ENCODE assay signal across 18 mouse cellular contexts in genomic region chr4:136666002-136666401, GRCm38 (mm10). TPM values are rescaled to one million over a fixed set of nuclear protein-coding genes. Genes with fewer than 3 reads are reported as not detected.
DNase-seq lines count a peak whose midpoint lies in the region; ATAC-seq and TF ChIP-seq lines count a peak whose summit lies in the region.
"Had no signal": no experiment of that assay in that cellular context is flagged by ENCODE, and none has a peak within 500 bp of the region (broad histone marks: within the 10 kb centered on the region; RNA-seq: fewer than 3 reads in every experiment).

No protein-coding gene starts in this region.

- H3K4me1 ChIP-seq in liver, embryonic 14.5 days (replicated peaks; ENCODE audit: control insufficient read depth in 2 of 2, insufficient read depth in 2 of 2, low read length in 1 of 2), result no peaks in the 10 kb centered on the region
- no peaks in the 10 kb centered on the region for H3K4me1 ChIP-seq in bone marrow macrophage, adult 2 months (ENCODE audit: control insufficient read depth, insufficient read depth, low read length)
- H3K4me1 ChIP-seq: embryonic facial prominence, embryonic 15.5 days; liver, embryonic 13.5 days; midbrain, embryonic 10.5 days had no signal

- ATAC-seq in liver, embryonic 14.5 days (ENCODE audit: insufficient read depth), result no peak
- ATAC-seq: activated CD4-positive, CD25-positive, alpha-beta regulatory T cell, adult 4 months had no signal

- DNase-seq in cerebellum, postnatal 25 days, result peak; percentile 51 to 63
- DNase-seq in cerebellum, adult 11 months, result no peak
- no peak for DNase-seq in liver, embryonic 14.5 days (ENCODE audit: low read depth in 3 of 3, low spot score in 3 of 3)
- DNase-seq in liver, result no peak
- DNase-seq in A20 (ENCODE audit: low read depth, low spot score), result peak; percentile 34
- DNase-seq in left cerebral cortex, adult 18-20 months (ENCODE audit: low spot score in 2 of 2), result no peak
- no peak for DNase-seq in heart, postnatal 36 days
- DNase-seq: liver, embryonic 13.5 days had no signal

- no peak overlapping the region for H3K4me2 ChIP-seq in liver, embryonic 14.5 days (ENCODE audit: low read depth)
- H3K4me2 ChIP-seq: embryonic facial prominence, embryonic 15.5 days; liver, embryonic 13.5 days had no signal

- WGBS in liver, embryonic 14.5 days (ENCODE audit: insufficient replicate concordance), result 41% methylated on average over 4 of the region's 4 CpGs

- no peak for TF ChIP-seq EP300 in liver, embryonic 14.5 days (IDR thresholded peaks at IDR 0.05; ENCODE audit: low read depth)

- no peak for TF ChIP-seq POLR2A in bone marrow macrophage, adult 2 months (IDR thresholded peaks at IDR 0.05; ENCODE audit: borderline replicate concordance, low read depth, low read length)

- peak; percentile 70 for TF ChIP-seq CTCF in liver, embryonic 14.5 days (IDR thresholded peaks at IDR 0.05; ENCODE audit: low read depth)
- peak; percentile 48; the same call in 1 of the 2 replicates for TF ChIP-seq CTCF in bone marrow macrophage, adult 2 months (IDR thresholded peaks at IDR 0.05; ENCODE audit: low read depth, low read length)

- H3K27me3 ChIP-seq in liver, embryonic 14.5 days (ENCODE audit: control insufficient read depth, insufficient read depth, low read length), result no peaks in the 10 kb centered on the region
- H3K27me3 ChIP-seq: embryonic facial prominence, embryonic 15.5 days; liver, embryonic 13.5 days had no signal

- no peak overlapping the region for H3K9ac ChIP-seq in liver, embryonic 14.5 days (replicated peaks)
- H3K9ac ChIP-seq: embryonic facial prominence, embryonic 15.5 days; liver, embryonic 13.5 days had no signal

- intact Hi-C loops in heart, postnatal 36 days (cut with DNase I), result no loop called here

- no peaks in the 10 kb centered on the region for H3K36me3 ChIP-seq in liver, embryonic 14.5 days (replicated peaks; ENCODE audit: control insufficient read depth, insufficient read depth, low read depth)
- H3K36me3 ChIP-seq: liver, embryonic 13.5 days had no signal

- no peaks in the 10 kb centered on the region for H3K9me3 ChIP-seq in liver, embryonic 14.5 days (ENCODE audit: control insufficient read depth, low read length)
- H3K9me3 ChIP-seq: embryonic facial prominence, embryonic 15.5 days; liver, embryonic 13.5 days had no signal

- no peak overlapping the region for H3K27ac ChIP-seq in liver, embryonic 14.5 days
- H3K27ac ChIP-seq in bone marrow macrophage, adult 2 months (ENCODE audit: insufficient read depth, low read depth, low read length), result no peak overlapping the region
- H3K27ac ChIP-seq: embryonic facial prominence, embryonic 15.5 days; liver, embryonic 13.5 days; midbrain, embryonic 10.5 days had no signal

- H3K4me3 ChIP-seq in liver, embryonic 14.5 days (ENCODE audit: insufficient read depth in 1 of 2, low read depth in 2 of 2, low read length in 2 of 2), result no peak overlapping the region
- H3K4me3 ChIP-seq in bone marrow macrophage, adult 2 months (ENCODE audit: insufficient read depth, low read length), result no peak overlapping the region
- H3K4me3 ChIP-seq: embryonic facial prominence, embryonic 15.5 days; liver, embryonic 13.5 days; midbrain, embryonic 10.5 days had no signal

RNA-seq across cellular contexts. Expression of gene Lactbl1, which starts 43.6 kb away (rescaled TPM):
- 0.01 TPM in 1 of 2 replicates, not detected in the other for polyA plus RNA-seq in liver, embryonic 14.5 days (2012; rRNA removed)
- polyA plus RNA-seq in liver, embryonic 14.5 days (2014; fragmentation: Nextera tagmentation; extraction: Ambion mirVana), result not detected in 2 replicates
- polyA plus RNA-seq in bone marrow macrophage, adult 2 months (2012; ENCODE audit: insufficient read depth, insufficient read length, missing spikeins), result not detected in 2 replicates
- not detected for total RNA-seq in left cerebral cortex, adult 18-20 months (2021)
- total RNA-seq in heart, postnatal 36 days (2021), result not detected
- total RNA-seq: granulocyte monocyte progenitor cell, adult 5-6 weeks had no signal
- polyA plus RNA-seq: activated CD4-positive, CD25-positive, alpha-beta regulatory T cell, adult 4 months; embryonic facial prominence, embryonic 15.5 days; kidney, embryonic 16.5 days; liver, embryonic 13.5 days; midbrain, embryonic 10.5 days; neural tube, embryonic 11.5 days; stomach, embryonic 16.5 days had no signal

RNA-seq across cellular contexts. Expression of gene Tex46, which starts 55.8 kb away (rescaled TPM):
- polyA plus RNA-seq in liver, embryonic 14.5 days (2012; rRNA removed), result not detected in 2 replicates
- not detected in 2 replicates for polyA plus RNA-seq in liver, embryonic 14.5 days (2014; fragmentation: Nextera tagmentation; extraction: Ambion mirVana)
- polyA plus RNA-seq in bone marrow macrophage, adult 2 months (2012; ENCODE audit: insufficient read depth, insufficient read length, missing spikeins), result not detected in 2 replicates
- total RNA-seq in left cerebral cortex, adult 18-20 months (2021), result not detected
- total RNA-seq in heart, postnatal 36 days (2021), result not detected
- total RNA-seq: granulocyte monocyte progenitor cell, adult 5-6 weeks; hematopoietic stem cell, adult 5-6 weeks; layer of hippocampus, postnatal 25 days had no signal
- polyA plus RNA-seq: activated CD4-positive, CD25-positive, alpha-beta regulatory T cell, adult 4 months; embryonic facial prominence, embryonic 15.5 days; kidney, embryonic 16.5 days; liver, embryonic 13.5 days; midbrain, embryonic 10.5 days; neural tube, embryonic 11.5 days; stomach, embryonic 16.5 days had no signal

Comparison
In these comparisons a context has a peak if more than half of its experiments do, and no peak if none do; other contexts are left out.
1. DNase-seq: peak in cerebellum, postnatal 25 days (2 of 2) and A20 (single experiment); none in cerebellum, adult 11 months (single experiment), liver, embryonic 14.5 days (0 of 3), liver (single experiment), left cerebral cortex, adult 18-20 months (0 of 2) and heart, postnatal 36 days (0 of 2).